Mouse (Mus musculus) right cerebral cortex, postnatal 14 days (tissue): ENCODE measurements around the gene Stc2.

Source experiments
- DNase-seq: peaks from one replicate; pipeline ENCODE4 v3.0.0; 2022

Gene Stc2

DNA sequence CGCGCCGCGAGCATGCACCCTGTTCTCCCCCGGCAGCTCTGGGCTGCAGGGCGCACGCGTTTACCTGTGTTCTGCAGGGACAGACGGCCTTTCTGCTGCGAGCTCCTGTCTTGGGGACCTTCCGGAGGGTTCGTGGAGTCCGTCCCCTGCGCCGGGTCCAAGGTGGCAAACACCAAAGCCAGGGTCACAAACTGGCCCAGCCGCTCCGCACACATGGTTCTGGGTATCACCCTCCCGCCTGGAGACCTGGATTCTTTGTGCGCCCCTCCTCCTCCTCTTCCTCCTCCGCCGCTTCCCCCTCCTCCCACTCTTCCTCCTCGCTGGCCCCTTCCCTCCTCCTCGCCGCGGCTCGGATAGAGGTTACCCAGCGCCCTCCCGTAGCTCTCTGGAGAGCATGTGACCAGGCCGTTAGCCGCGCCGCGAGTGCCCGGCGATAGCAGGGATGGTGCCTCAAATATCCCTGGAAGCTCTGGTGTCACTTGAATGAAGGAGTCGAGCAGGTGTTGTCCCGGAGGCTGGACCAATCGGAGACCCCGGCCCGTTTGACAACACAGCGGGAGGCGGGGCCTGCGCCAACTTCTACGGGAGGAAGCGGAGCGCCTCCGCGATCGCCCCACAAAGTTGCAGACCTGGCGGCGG lies at the start of gene Stc2:
Gene Stc2, minus strand, starts transcription at position 427 of the 639 bp plus-strand sequence.
- DNase-seq: peak; percentile 66

DNA sequence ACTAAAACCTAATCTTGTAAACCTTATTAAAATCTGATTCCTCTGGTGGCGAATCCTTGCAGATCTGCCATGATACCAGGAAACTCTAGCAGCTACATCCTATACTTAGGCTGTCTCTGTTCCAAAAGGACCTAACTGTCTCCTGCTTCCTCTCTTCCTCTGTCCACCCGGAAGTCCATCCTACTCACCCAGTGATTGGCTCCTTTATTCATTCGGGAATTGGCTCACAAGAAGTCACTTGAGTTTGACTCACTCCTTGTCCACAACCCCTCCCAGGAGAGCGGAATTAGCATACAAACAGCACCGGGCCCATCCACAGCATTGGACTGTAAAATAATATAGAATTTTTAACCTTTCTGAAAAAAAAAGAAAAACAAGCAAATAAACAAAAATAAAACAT lies 47.2 kb upstream of the Stc2 start:
- DNase-seq: no peak

DNA sequence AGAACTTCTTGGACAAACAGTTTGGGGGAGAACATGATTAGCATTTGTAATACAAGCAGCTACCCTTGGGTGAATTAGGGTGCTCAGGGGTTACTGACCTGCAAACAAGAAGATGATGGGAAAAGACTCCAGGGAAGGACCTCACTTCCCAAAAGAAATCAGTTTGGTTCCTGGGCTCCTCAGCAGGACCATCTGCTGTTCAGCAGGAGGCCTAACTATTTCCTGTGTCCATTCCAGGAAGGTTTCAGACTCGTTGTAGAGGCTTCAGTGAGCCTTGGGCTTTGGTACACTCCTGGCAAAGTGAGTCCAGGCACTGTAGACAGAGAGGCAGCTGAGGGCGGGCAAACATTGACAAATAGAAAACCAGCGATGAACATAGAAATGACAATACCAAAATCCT lies 42.5 kb upstream of the Stc2 start:
- DNase-seq: no peak

DNA sequence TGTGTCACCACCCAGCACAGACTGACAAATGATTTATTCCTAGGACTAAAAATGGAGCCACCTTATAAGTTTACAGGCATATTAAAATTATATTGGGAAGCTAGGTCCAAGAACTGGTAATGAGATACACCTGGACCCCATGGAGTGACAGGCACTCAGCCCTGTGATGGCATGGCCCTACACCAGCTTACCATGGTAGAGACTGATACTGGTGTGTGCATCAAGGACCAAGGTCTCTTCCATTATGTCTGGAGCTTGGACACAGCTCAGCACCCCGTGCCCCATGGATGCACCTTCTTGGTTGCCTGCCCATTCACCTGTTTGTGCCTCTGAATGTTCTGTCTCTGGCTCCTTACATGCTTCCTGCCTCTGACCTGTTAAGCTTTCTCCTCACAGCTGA lies 36.9 kb upstream of the Stc2 start:
- DNase-seq: no peak

DNA sequence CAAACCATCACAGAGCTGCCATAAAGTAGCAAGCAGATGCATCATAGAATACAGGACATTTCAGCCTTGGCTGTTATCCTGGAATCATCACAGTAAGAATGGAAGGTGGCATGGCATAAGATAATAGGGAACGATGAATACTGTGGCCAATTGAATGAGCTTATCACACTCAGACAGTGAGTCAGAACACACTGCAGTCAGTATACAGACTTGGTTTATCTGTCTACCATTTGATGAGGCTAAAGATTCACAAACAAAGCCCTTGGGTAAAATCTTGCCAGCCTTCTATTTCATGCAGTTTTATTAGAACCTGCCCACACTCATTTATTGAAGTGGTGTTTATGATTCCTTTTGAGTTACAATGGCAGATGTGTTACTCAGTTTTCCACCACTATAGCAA lies 33.2 kb upstream of the Stc2 start:
- DNase-seq: no peak

DNA sequence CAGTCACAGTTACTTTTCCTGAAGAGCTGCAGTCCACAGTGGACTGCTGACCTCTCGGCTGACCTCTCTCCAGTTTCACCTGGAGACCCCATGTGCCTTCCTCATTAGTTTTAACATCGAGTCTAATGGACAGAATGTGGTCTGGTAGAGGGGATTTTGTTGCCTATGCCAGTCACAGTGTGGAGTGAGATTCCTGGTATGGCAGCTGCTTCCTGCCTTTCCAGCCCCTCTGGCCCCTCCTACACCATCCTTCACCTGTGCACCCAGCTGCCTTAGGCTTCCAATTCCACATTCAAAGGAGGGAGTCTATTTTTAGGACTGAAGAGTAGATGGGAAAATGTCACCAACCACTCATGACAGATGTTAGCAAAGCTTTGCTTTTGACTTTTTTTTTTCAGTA lies 28.7 kb upstream of the Stc2 start:
- no peak for DNase-seq

DNA sequence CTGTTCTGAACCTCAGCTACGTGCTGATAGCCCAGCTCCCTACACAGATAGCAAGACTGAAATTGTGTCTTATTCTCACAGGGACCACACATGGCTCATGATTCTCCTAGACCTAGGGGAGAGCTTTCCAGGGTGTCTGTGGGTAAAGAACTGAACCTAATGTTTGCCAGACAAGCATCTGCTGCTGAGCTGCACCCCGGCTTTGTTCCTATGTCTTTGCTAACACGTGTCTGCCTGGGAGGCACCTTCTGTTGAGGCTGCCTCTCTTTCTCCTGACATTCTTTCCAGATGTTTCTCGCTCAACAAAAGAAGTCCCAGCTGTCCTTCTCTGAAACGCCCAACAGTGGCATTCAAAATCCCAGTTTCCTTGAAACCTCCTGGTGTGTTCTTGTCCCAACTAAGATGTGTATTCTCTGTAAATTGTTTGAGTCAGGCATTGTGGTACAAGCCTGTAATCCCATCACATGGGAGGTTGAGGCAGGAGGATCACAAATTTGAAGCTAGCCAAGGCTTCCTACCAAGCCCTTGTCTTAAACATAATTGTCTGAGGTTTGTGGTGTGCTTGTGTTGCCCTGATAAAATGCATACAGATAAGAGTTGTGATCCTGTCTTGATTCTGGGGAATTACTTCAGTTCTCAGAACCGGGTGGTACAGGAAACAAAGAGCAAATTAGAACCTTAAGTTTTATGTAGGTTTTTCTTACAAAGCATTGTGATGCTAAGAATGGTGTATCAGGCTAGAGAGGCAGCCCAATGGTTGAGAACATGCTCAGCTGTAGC lies 27.0 kb upstream of the Stc2 start:
- DNase-seq: no peak

DNA sequence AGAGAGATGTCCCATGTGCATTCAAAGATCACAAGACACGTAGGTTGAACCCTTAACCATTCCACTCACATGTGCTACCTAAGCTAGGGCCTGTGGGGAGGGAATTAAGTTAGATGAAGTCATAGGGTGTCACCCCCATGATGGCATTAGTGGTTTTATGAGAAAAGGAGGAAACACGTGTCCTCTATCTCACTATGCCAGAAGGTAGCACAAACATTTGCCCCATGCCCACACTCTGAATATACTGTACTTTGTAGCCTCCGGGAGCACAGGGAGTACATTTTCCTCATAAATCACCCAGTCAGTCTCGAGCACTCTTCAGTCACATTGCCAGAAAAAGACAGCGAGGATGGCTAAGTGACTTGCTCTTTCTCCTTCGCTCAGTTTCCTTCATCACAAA lies 24.2 kb upstream of the Stc2 start:
- no peak for DNase-seq

DNA sequence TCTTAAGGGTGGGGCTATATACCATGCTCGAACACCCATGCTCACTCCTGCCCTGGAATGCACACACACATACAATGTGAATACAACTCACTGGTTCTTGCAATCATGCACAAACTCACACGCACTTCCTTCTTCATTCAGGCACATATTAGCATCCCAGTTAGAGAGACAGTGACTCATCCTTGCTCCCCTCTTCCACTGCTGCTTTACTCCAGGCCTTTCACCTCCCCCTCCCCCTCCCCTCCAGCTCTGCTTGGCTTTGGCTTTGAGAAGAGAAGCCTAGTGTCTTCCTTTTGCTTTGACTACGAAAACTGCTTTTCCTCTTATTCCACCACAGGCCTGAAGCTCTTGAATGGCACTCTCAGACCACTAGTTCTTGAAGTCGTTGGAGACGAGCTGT lies 22.5 kb upstream of the Stc2 start:
- DNase-seq: no peak

DNA sequence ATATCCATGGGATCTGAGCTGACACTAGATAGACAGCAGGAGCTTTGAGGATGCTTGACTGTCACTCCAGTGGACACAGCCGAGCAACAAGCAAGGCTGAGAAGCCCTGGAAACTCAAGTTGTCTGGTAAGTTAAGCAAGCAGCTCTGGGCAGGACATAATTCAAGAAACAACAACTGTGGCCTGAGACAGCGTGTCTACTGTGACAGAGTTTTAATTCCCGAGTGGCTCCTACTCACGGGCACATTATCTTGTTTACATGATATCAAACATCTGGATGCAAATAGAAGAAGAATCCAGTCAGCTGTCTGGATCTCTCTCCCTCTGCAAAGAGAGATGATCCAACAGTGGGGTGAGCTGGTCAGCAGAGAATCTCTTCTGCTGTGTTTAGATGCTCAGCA lies 19.0 kb upstream of the Stc2 start:
- no peak for DNase-seq

DNA sequence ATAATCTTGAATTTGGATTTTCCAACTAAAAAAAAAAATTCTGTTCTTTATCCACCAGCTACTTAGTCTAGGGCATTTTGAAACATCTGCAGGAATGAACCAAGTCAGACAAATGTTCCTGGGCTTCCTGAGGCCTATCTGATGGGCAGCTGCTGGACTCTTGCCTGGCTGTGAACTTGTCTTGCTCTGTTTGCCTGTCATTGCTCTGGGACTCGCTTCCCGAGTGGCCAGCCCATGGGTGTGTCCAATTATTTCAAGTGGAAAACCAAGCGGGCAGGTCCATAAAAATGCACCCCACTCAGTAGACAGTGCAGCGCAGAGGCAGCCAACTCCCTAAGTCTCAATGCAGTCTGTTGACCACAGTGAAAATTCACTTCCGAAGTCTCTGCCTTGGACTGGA lies 17.7 kb upstream of the Stc2 start:
- no peak for DNase-seq

DNA sequence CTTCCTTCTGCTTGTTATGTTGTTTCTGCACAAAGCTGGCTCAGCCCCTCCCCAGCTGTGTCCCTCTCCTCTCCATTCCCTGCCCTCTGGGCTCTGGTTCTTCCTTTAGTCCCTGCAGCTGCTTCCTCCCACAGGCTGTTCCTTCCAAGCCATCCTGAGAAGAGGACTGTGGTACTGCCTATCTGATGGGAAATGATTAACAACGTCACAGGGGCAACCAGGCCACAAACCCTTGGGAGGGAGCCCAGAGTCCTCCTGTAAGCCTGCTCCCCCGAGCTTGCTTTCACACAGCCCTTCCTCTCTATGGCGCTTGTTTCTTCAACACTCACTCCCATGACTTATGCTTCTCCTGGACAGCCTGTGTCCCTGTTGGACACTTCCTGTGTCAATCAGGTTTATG lies 16.7 kb upstream of the Stc2 start:
- no peak for DNase-seq

DNA sequence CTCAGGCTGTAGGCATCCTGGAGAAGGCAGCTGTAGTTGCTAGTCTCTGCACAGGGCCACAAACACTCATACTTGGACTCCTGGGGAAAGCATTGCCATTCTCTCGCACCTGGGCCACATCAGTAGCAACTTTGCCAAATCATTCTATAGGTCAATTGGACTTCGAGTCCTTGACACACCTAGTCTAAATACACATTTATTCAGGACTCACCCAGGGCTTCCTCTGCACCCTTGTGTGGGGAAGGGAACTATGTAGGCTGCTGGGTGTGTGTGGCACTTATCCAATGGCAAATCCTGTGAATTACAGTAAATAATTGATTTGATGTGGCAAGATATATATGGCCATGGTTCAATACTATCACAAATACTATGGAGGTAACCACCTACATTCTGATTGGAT lies 14.1 kb upstream of the Stc2 start:
- DNase-seq: no peak

DNA sequence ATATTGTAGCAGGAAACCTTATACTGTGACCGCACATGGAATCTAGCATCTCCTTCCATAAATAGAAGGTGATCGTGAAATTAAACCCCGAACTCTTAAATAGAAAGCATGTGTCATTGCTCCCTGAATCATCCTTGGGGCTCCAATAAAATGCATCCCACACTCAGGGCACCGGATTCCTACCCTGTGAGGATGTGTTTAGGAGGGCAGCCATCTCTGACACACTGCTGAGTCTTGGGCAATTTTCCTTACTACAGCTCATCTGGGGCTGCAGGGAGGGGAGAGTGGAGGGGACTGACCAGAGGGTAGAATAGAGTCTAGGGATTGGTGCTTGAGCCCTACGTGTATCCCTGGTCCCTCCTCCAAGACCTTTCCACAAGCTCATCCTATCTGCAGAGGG lies 12.3 kb upstream of the Stc2 start:
- DNase-seq: no peak

DNA sequence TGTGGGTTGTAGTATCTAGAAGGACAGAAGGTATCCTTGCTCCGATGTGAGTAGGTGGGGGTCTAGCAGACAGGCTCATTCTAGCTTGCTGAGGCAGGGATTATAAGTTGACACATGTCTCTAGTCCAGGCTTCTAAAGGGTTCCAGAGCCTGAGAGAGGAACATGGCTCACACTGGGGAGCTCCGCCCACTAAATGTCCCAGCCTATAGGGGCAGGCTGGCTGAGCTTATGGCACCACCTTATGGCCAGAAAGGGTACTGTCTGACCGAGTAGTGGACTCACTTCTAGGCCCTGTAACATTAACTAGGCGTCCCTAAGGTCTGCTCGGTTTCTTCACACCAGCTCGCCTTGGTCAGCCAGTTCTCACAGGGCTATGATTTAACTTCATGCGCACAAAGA lies 3.6 kb upstream of the Stc2 start:
- peak; percentile 31 for DNase-seq

DNA sequence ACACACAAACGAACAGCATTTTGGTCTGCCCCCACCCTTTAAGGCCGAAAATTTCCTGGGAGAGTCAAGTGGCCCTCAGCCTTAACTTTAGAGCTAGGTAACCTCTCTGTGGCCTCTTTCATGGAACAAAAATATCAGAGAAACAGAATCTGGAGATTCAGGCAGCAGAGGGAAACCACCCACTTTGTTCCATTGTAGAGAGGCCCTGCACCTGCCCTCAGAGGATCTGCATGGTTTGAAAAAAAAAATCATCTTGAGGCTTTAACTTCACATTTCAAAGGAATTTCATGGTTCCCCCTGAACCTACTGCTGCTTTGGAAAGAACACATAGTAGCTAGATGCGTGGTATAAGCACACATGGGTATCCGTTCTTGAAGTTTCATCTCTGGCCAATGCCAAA lies 2.3 kb upstream of the Stc2 start:
- DNase-seq: no peak

DNA sequence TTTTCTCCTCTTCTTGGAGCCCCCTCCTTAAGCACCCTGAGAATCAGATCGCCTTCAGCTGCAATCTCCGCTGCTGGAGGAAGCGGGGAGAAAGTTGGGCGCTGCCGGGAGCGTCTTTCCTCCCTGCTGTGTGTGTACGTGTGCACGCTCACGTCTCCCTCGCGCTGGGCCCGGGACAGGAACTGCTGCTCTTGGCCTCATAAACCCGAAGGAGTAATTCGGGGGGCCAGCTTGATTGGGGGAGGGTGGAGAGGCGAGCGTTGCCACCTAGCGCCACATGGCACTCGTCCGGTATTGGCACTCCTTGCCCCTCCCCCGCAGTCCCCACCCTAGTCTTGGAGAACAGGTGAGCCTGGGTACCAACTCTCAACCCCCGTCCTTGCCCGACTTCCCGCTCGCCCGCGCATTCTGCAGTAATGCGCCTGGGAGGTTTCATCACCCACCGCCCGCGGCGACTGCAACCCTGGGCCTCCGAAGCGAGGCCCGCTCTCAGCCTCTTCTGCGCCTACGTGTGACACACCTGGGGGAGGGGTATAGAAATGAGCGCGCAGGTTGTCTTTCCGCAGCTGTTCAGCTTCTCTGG lies 1.5 kb upstream of the Stc2 start:
- DNase-seq: peak; percentile 12

DNA sequence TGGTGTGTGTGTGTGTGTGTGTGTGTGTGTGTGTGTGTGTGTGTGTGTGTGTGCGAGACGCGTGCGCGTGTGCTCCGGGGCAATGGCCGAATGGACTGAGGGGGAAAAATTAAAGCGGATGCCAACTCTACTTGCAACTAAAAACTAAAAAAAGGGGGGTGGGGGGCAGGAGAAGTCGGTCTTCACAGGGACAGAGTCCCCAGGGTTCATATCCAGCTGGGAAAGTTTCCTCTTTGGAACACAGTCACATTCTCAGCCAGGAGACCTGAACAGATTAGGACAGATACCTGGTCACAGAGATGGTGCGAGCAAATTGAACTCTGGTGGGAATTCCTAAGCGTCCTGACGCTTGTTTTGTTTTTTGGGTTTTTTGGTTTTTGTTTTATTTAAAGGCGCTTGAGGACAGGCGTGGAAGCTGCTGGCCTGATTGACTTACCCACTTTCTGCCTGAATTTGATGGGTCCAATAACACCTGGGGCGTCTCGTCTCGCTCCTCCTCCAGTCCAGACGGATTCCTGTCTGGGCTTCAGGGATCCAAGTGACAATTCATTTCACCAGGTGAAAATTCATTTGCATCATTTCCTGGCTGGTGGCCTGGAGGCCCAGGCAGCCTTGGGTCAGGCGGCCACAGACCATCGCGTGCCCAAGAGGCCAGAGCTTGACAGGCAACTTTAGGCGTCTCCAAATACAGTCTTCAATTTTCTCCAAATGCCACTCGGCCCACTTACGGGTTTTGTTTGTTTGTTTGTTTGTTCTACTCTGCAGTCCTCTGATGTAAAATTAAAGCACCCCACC lies 759 bp upstream of the Stc2 start:
- DNase-seq: no peak

DNA sequence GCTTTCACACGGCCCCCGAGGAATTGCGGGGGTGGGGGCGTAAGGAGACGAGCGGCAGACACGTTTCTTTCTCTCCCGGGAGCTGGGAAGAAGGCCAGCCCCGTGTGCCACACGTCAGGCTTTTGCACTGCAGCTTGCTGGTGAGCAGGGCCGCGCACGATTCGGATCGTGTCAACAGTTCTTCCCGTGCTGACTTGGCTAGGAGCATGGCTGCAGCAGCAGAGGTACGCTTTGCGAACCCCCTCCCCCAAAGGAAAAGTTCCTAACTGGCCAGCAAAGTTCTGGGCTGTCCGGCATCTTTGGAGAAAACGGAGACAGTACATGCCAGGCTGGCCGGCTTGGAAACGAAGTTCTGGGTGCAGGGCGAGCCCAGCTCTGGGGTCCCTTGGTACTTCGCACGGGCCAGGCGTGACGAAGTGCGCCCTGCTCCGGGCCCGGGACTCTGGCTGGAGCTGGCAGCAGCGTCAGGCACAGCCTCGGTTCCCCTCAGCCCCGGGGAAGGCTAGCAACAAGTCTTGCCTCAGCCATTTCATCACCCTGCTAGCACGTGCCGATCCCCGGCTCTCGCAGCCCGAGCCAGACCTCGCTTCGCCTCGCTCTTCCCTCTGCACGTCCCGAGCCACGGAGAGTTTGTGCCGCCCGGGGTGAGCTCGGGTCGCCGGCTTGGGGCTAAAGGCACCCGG lies 768 bp downstream of the Stc2 start:
- peak; percentile 61 for DNase-seq

DNA sequence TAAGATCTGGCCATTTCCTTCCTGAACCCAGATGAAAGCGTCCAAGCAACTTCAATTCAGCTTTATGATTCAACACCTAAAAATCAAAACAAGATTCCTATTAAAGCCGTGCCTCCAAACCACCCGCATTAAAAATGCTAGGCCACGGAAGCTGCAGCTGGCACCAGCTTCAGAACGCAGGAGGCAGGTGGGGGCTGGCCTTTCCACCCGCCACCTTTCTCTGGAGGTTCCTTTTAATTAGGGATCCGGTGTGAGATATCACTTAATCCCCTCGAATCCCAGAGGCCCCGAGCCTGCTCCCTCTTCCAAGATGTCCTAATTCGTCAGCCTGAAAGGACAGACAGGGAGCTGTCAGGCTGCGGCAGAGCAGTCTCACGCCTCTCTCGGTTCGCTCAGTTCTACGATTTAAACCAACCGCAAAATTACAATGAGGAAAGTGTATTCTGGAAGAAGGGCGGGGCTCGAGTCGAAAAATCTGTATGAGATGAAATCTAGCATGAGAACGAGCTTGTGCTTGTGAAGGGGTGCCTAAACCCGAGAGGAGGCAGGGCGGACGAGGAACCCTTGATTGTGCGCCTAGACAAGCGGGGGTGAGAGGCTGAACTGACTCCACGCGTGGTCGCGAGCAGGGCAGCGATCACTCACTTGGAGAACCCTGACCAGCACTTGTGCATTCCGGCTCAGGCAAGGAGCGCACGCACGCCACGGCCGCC lies 1.5 kb downstream of the Stc2 start:
- no peak for DNase-seq

DNA sequence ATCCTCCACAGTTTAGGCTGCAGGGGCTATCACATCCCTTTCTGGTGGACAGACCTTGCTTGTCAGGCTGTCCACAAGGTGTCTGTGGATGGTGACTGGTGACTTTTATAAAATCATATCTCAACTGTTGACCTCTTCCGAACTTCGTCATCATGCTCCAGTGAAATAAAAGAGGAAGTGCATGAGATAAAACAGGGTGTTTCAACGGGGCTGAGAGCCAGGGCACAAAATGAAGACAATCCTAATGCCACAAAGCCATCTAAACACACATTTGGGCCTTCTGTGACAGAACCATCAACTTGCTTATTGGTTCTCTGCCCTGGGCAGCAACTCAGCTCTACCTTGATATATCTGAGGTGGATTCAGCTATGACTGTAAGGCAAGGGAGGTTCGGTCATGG lies 3.0 kb downstream of the Stc2 start:
- DNase-seq: no peak

DNA sequence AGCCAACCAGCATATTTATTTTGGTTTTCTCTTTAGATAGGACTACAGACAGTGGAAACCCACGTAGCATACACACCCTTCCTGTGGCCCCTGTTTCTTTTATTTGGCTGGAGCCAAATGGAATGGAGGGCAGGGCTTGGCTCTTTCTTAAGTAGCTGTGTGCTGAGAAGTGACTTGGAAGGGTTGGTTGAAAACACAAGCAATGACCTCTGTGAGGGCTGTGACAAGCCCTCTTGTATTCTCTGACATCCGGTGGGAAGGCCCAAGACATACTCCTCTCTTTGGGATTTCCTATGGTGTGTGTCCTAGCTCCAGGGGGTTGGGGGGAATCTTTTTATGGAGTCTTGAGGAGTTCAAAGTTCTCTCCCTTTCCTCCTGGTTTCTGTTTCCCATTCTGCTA lies 3.5 kb downstream of the Stc2 start:
- DNase-seq: no peak
